Mouse (Mus musculus) forebrain, embryonic 13.5 days (tissue): ENCODE data around the gene Pttg1. TPM values are rescaled to one million over a fixed set of nuclear protein-coding genes. Genes with fewer than 3 reads are reported as not detected.
A peak's percentile ranks its signal among the peaks of the same experiment; 100 is the strongest.

Experiments
- ATAC-seq: fragments of 200-750 bp; cut with Nextera tagmentation; 2 replicates; pipeline ENCODE4 v1.8.0; 2017
- H3K27ac ChIP-seq: fragments of 300-500 bp; sonication (generic); 2 replicates; pipeline ENCODE4 v1.5.1; 2015; ENCODE audit warnings: inconsistent platforms, mild to moderate bottlenecking, moderate library complexity
- H3K27me3 ChIP-seq: fragments of 300-500 bp; sonication (generic); 2 replicates; pipeline ENCODE4 v1.6.1; 2015; ENCODE audit warnings: mild to moderate bottlenecking, inconsistent platforms
- H3K36me3 ChIP-seq: fragments of 300-500 bp; sonication (generic); 2 replicates; pipeline ENCODE4 v1.6.1; 2015; ENCODE audit warnings: mild to moderate bottlenecking, inconsistent platforms; ENCODE audit not compliant: poor library complexity, severe bottlenecking
- H3K4me1 ChIP-seq: fragments of 300-500 bp; sonication (generic); 2 replicates; pipeline ENCODE4 v1.6.1; 2015; ENCODE audit warnings: inconsistent platforms
- H3K4me2 ChIP-seq: fragments of 300-500 bp; sonication (generic); 2 replicates; pipeline ENCODE4 v1.6.1; 2015; ENCODE audit warnings: inconsistent platforms, mild to moderate bottlenecking, moderate library complexity
- H3K4me3 ChIP-seq: fragments of 300-500 bp; sonication (generic); 2 replicates; pipeline ENCODE4 v1.5.1; 2015; ENCODE audit warnings: mild to moderate bottlenecking, inconsistent platforms
- H3K9ac ChIP-seq: fragments of 300-500 bp; sonication (generic); 2 replicates; pipeline ENCODE4 v1.6.1; 2015; ENCODE audit warnings: mild to moderate bottlenecking, inconsistent platforms
- H3K9me3 ChIP-seq: fragments of 300-500 bp; sonication (generic); replicated peaks from 2 replicates; pipeline ENCODE4 v1.6.1; 2016; ENCODE audit warnings: inconsistent platforms
- WGBS: fragments of 180-500 bp; shearing (Covaris S2); methylation state at CpG from one replicate; pipeline ENCODE4 v1.1.7; 2015; 5-methylcytosine and 5-hydroxymethylcytosine counted together
- polyA plus RNA-seq: library from polyadenylated mRNA; unstranded; fragments of >200 nt; fragmentation: Nextera tagmentation; extraction: Ambion mirVana; gene quantifications from 2 replicates; pipeline ENCODE4 v1.2.1, GENCODE M21; 2015

The Pttg1 gene
- 38.1 and 45.3 TPM in 2 replicates for polyA plus RNA-seq

- peak; percentile 98 for ATAC-seq
- peak within 1 kb of the TSS; percentile 56 for H3K4me3 ChIP-seq
- peaks cover 5% of the 10 kb centered on the region; the same call in 1 of the 2 replicates for H3K4me1 ChIP-seq
- H3K27ac ChIP-seq: no peak within 1 kb of the TSS
- H3K9ac ChIP-seq: peak within 1 kb of the TSS; percentile 66
- no peaks in the 10 kb centered on the region for H3K27me3 ChIP-seq
- H3K9me3 ChIP-seq: no peaks in the 10 kb centered on the region
- no peaks in the 10 kb centered on the region for H3K36me3 ChIP-seq
- peak within 1 kb of the TSS; percentile 66 for H3K4me2 ChIP-seq
- 3% methylated on average over 27 of the region's 27 CpGs for WGBS
Observed at GRCm38 (mm10) chr11:43425824-43426413, at the start of gene Pttg1. Gene Pttg1 (minus strand): TSS chr11:43426251.

DNA sequence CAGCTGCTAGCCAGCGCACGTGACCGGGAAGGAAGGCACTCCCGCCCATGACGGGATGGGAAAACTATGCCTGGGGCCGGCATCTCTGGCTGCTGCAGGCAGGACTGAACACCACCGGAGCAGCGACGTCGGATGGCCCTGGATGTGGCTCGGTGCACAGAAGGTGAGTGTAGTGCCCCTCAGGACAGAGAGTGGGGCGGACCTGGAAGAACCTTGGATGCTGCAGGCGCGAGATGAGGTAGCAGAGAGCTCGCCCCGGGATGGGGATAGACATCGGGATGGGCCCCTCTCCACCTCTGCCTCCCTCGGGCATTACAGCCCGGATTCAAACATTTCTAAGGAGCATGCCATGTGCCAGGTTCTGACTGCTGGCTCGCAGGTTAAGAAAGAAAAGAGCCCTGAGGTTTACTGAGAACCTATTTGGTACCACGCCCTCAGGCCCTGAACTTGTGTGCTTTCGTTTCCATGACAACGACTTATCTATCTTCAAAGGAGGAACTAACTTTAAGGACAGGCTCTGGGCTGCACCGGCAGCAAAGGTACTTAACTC, 48.2 kb upstream of the Pttg1 start, which contains the start of gene C1qtnf2:
Gene C1qtnf2 (plus strand): TSS at position 52 of the 550 bp plus-strand sequence.
- Histone ChIP-seq H3K4me3 (peak within 1 kb of the TSS; percentile 35), H3K9me3 (no peaks in the 10 kb centered on the region), H3K4me1 (peaks cover 7% of the 10 kb centered on the region), H3K9ac (peak within 1 kb of the TSS; percentile 57), H3K4me2 (peak within 1 kb of the TSS; percentile 63), H3K36me3 (no peaks in the 10 kb centered on the region), H3K27me3 (peaks cover 4% of the 10 kb centered on the region; the same call in 1 of the 2 replicates), H3K27ac (no peak within 1 kb of the TSS)
- 2% methylated on average over 24 of the region's 24 CpGs for WGBS
- ATAC-seq: peak; percentile 84

DNA sequence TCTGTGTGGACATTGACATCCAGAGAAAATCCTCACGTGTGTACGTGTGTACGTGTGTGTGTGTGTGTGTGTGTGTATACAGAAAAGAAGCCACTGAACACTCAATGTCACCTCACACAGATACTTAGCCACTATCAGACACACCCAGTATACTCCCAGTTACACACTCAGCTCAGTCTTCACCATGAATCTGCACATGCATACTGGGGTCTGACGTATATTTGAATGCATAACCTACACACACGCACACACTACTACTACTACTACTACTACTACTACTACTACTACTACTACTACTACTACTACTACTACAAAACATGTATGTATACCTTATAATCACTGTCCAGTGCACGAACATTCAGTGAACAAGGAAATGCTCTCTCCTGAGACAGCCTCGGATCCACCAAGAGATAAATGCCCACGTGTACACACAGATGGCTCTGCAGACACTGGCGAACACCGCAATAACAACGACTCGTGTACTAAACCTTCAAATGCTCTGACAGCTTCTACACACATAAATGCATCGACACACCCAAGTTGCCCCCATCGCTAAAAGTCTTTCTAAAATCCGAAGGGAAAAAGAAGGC, 47.7 kb upstream of the Pttg1 start:
- Histone ChIP-seq H3K4me2 (peak overlapping the region; percentile 63), H3K27ac (no peak overlapping the region), H3K4me1 (peaks cover 7% of the 10 kb centered on the region), H3K27me3 (peaks cover 4% of the 10 kb centered on the region; the same call in 1 of the 2 replicates), H3K4me3 (peak overlapping the region; percentile 35), H3K9ac (no peak overlapping the region), H3K36me3 (no peaks in the 10 kb centered on the region), H3K9me3 (no peaks in the 10 kb centered on the region)
- WGBS: 59% methylated on average over 15 of the region's 15 CpGs
- ATAC-seq: peak; percentile 61

DNA sequence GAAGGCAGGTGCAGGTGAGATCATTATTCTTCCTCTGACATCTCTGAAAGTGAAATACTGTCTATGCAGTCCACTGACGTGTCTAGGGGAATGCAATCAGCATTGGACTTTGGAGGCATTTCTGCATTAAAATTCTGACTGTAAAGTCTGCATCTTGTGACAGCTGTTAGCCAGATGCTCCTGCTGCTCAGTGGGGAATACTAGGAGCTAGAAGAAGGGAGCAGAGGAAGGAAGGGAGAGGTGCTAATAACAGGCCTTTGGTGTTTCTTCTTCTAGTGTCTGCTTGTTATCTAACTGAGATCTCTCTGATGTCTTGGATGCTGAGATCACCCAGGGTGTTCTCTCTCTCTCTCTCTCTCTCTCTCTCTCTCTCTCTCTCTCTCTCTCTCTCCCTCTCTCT, 47.1 kb upstream of the Pttg1 start:
- H3K27me3 ChIP-seq: peaks cover 4% of the 10 kb centered on the region; the same call in 1 of the 2 replicates
- ATAC-seq: no peak
- no peak overlapping the region for H3K27ac ChIP-seq
- H3K9ac ChIP-seq: no peak overlapping the region
- peaks cover 7% of the 10 kb centered on the region for H3K4me1 ChIP-seq
- no peak overlapping the region for H3K4me2 ChIP-seq
- H3K36me3 ChIP-seq: no peaks in the 10 kb centered on the region
- H3K4me3 ChIP-seq: no peak overlapping the region
- H3K9me3 ChIP-seq: no peaks in the 10 kb centered on the region
- 82% methylated on average over 1 of the region's 1 CpGs for WGBS

GRCm38 (mm10) chr11:43470881-43471820, 45.1 kb upstream of the Pttg1 start:
- peaks cover 4% of the 10 kb centered on the region; the same call in 1 of the 2 replicates for H3K27me3 ChIP-seq

DNA sequence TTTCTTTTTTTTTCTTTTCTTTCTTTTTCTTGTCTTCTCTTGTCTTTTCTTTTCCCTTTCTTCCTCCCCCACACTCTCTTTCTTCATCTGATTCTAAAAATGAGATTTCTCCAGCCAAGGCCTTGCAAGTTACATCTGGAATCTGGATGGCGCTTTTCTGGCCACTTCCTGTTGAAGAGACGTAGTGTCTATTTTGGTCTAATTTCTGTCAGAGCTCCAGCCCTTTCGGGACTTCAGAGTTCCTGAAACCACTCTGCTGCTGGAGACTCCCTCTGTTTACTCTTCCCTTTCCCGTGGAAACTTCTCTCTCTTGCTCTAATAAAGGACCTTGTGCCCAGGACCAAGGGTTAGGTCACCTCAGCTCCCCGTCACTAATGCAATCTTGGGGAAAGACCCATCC, 44.1 kb upstream of the Pttg1 start:
- no peak overlapping the region for H3K4me2 ChIP-seq
- H3K9me3 ChIP-seq: no peaks in the 10 kb centered on the region
- WGBS: 78% methylated on average over 5 of the region's 5 CpGs
- H3K27me3 ChIP-seq: peaks cover 4% of the 10 kb centered on the region; the same call in 1 of the 2 replicates
- no peak overlapping the region for H3K4me3 ChIP-seq
- no peak overlapping the region for H3K9ac ChIP-seq
- no peak for ATAC-seq
- peaks cover 7% of the 10 kb centered on the region for H3K4me1 ChIP-seq
- H3K27ac ChIP-seq: no peak overlapping the region
- H3K36me3 ChIP-seq: no peaks in the 10 kb centered on the region

More at GRCm38 (mm10) chr11:43470881-43471820, 45.1 kb upstream of the Pttg1 start:
- WGBS: 72% methylated on average over 6 of the region's 6 CpGs
- H3K4me3 ChIP-seq: no peak overlapping the region
- no peak for ATAC-seq
- no peaks in the 10 kb centered on the region for H3K36me3 ChIP-seq
- no peaks in the 10 kb centered on the region for H3K9me3 ChIP-seq
- H3K4me2 ChIP-seq: no peak overlapping the region
- no peak overlapping the region for H3K27ac ChIP-seq
- H3K9ac ChIP-seq: no peak overlapping the region
- H3K4me1 ChIP-seq: peaks cover 7% of the 10 kb centered on the region

- WGBS: 94% methylated on average over 25 of the region's 25 CpGs
- Histone ChIP-seq H3K4me1 (no peaks in the 10 kb centered on the region), H3K27me3 (no peaks in the 10 kb centered on the region), H3K27ac (no peak overlapping the region), H3K9me3 (0 out of 2 replicates have a peak, but pooled peaks cover 4% of the 10 kb centered on the region), H3K9ac (no peak overlapping the region), H3K4me2 (no peak overlapping the region), H3K4me3 (no peak overlapping the region), H3K36me3 (no peaks in the 10 kb centered on the region)
- no peak for ATAC-seq
Observed at GRCm38 (mm10) chr11:43463204-43463603, 37.2 kb upstream of the Pttg1 start.

DNA sequence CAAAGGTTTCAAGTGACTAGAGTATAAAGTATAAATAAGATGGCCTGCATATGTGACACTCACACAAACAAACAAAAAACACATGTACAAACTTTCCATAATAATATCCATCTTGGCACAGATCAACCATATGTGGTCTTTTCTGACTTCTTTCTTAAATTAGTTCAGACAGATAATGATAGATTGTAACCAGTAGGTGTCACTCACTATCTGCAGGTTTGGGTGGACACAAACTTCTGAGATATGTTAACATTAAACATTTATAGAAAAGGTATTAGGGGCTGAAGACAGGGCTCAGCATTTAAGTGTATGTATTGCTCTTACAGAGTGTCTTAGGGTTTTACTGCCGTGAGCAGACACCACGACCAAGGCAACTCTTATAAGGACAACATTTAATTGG, 26.2 kb upstream of the Pttg1 start:
- 76% methylated on average over 2 of the region's 2 CpGs for WGBS
- H3K9me3 ChIP-seq: no peaks in the 10 kb centered on the region
- no peak overlapping the region for H3K9ac ChIP-seq
- ATAC-seq: no peak
- no peak overlapping the region for H3K4me3 ChIP-seq
- no peak overlapping the region for H3K4me2 ChIP-seq
- H3K27me3 ChIP-seq: no peaks in the 10 kb centered on the region
- H3K27ac ChIP-seq: no peak overlapping the region
- peaks cover 11% of the 10 kb centered on the region for H3K36me3 ChIP-seq
- no peaks in the 10 kb centered on the region for H3K4me1 ChIP-seq

GRCm38 (mm10) chr11:43451322-43451721, 25.3 kb upstream of the Pttg1 start:
- ATAC-seq: no peak
- Histone ChIP-seq H3K4me2 (no peak overlapping the region), H3K27me3 (no peaks in the 10 kb centered on the region), H3K27ac (no peak overlapping the region), H3K9ac (no peak overlapping the region), H3K9me3 (no peaks in the 10 kb centered on the region), H3K4me1 (no peaks in the 10 kb centered on the region), H3K4me3 (no peak overlapping the region), H3K36me3 (peaks cover 19% of the 10 kb centered on the region)
- WGBS: 76% methylated on average over 4 of the region's 4 CpGs

- Histone ChIP-seq H3K4me1 (no peaks in the 10 kb centered on the region), H3K4me2 (no peak overlapping the region), H3K9ac (no peak overlapping the region), H3K4me3 (no peak overlapping the region), H3K27ac (no peak overlapping the region), H3K27me3 (no peaks in the 10 kb centered on the region), H3K9me3 (no peaks in the 10 kb centered on the region), H3K36me3 (peaks cover 34% of the 10 kb centered on the region)
- ATAC-seq: no peak
- 82% methylated on average over 2 of the region's 2 CpGs for WGBS
Observed at GRCm38 (mm10) chr11:43449916-43450315, 23.9 kb upstream of the Pttg1 start.

GRCm38 (mm10) chr11:43443183-43443582, 17.1 kb upstream of the Pttg1 start:
- no peak overlapping the region for H3K4me2 ChIP-seq
- H3K27me3 ChIP-seq: no peaks in the 10 kb centered on the region
- no peak for ATAC-seq
- no peak overlapping the region for H3K27ac ChIP-seq
- no peaks in the 10 kb centered on the region for H3K9me3 ChIP-seq
- H3K36me3 ChIP-seq: peaks cover 98% of the 10 kb centered on the region
- WGBS: 97% methylated on average over 13 of the region's 13 CpGs
- H3K9ac ChIP-seq: no peak overlapping the region
- no peaks in the 10 kb centered on the region for H3K4me1 ChIP-seq
- no peak overlapping the region for H3K4me3 ChIP-seq
